Mouse (Mus musculus) embryonic facial prominence, embryonic 11.5 days (tissue): ENCODE results near the gene Wbp11. TPM values are rescaled to one million over a fixed set of nuclear protein-coding genes. Genes with fewer than 3 reads are reported as not detected.

Experiments
- ATAC-seq: fragments of 200-750 bp; cut with Nextera tagmentation; replicated peaks from 2 replicates; pipeline ENCODE4 v1.8.0; 2017; ENCODE audit warnings: low read depth; ENCODE audit not compliant: insufficient number of reproducible peaks, low FRiP score, low TSS enrichment
- DNase-seq: peaks from one replicate; pipeline ENCODE4 v3.0.0-alpha.2; 2015; ENCODE audit warnings: low spot score
- H3K27ac ChIP-seq: fragments of 300-500 bp; sonication (generic); replicated peaks from 2 replicates; pipeline ENCODE4 v1.5.1; 2014; ENCODE audit warnings: mild to moderate bottlenecking, low read depth, low read length, control low read depth
- H3K27me3 ChIP-seq: fragments of 300-500 bp; sonication (generic); 2 replicates; pipeline ENCODE4 v1.6.1; 2014; ENCODE audit warnings: mild to moderate bottlenecking, low read length, moderate library complexity, mixed read lengths; ENCODE audit not compliant: control insufficient read depth, insufficient read depth
- H3K36me3 ChIP-seq: fragments of 300-500 bp; sonication (generic); replicated peaks from 2 replicates; pipeline ENCODE4 v1.6.1; 2014; ENCODE audit warnings: low read depth, mild to moderate bottlenecking, low read length, moderate library complexity, mixed read lengths; ENCODE audit not compliant: control insufficient read depth, insufficient read depth
- H3K4me1 ChIP-seq: fragments of 300-500 bp; sonication (generic); 2 replicates; pipeline ENCODE4 v1.6.1; 2014; ENCODE audit warnings: low read length, mixed read lengths; ENCODE audit not compliant: control insufficient read depth, insufficient read depth
- H3K4me2 ChIP-seq: fragments of 300-500 bp; sonication (generic); 2 replicates; pipeline ENCODE4 v1.6.1; 2014; ENCODE audit warnings: low read depth, mild to moderate bottlenecking, control low read depth, low read length, moderate library complexity
- H3K4me3 ChIP-seq: fragments of 300-500 bp; sonication (generic); 2 replicates; pipeline ENCODE4 v1.5.1; 2014; ENCODE audit warnings: low read depth, low read length, control low read depth
- H3K9ac ChIP-seq: fragments of 300-500 bp; sonication (generic); replicated peaks from 2 replicates; pipeline ENCODE4 v1.6.1; 2014; ENCODE audit warnings: mild to moderate bottlenecking, control low read depth, low read length
- H3K9me3 ChIP-seq: fragments of 300-500 bp; sonication (generic); replicated peaks from 2 replicates; pipeline ENCODE4 v1.6.1; 2016; ENCODE audit warnings: mild to moderate bottlenecking, low read length, inconsistent platforms, mixed read lengths; ENCODE audit not compliant: control insufficient read depth
- WGBS: fragments of 180-500 bp; shearing (Covaris S2); extraction: QIAGEN DNeasy Blood & Tissue Kit; methylation state at CpG from one replicate; pipeline ENCODE4 v1.1.7; 2014; 5-methylcytosine and 5-hydroxymethylcytosine counted together
- polyA plus RNA-seq: library from polyadenylated mRNA; unstranded; fragments of >200 nt; fragmentation: Nextera tagmentation; extraction: Ambion mirVana; gene quantifications from 2 replicates; pipeline ENCODE4 v1.2.1, GENCODE M21; 2014

Wbp11 gene
- polyA plus RNA-seq, 1 experiment from 2014 or later = 146 TPM

DNA sequence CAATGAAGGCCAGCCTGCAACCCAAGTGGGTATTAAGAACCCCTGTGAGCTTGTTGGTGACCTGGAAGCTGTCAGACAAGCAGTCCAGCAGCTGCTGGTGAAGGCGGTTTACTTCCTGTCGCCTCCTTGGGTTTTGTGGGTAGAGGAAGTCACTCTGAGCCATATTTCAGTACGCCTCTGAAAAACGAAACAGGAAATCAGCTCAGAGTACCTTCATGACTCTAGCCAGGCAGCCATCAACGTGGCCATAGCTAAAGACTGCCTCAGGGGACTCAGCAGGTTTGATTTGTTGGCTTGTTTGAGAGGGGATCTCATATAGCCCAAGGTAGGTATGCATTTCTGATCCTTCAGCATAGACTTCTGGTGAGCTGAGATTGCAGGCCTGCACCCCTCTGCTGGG is 3.7 kb upstream of the Wbp11 start:
- Histone ChIP-seq H3K27me3 (no peaks in the 10 kb centered on the region), H3K27ac (no peak overlapping the region), H3K4me2 (no peak overlapping the region), H3K4me1 (no peaks in the 10 kb centered on the region), H3K36me3 (no peaks in the 10 kb centered on the region), H3K9me3 (no peaks in the 10 kb centered on the region), H3K9ac (no peak overlapping the region), H3K4me3 (no peak overlapping the region)
- ATAC-seq = no peak
- WGBS = 69% methylated on average over 5 of the region's 5 CpGs
- DNase-seq = no peak

DNA sequence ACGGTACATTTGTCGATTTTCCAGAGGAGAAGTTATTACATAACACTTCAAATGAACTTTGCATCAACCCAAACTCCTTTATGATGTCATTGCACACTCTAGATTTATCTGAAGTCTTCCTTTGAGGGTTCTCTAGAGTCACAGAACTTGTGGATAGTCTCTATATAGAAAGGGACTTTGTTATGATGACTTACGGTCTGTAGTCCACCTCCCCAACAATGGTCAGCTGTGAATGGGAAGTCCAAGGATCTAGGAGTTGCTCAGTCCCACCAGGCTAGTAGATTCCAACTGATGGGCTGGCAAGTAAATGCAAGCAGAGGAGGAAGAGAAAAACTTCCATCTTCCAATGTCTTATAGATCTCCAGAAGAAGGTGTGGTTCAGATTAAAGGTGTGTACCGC is 648 bp upstream of the Wbp11 start:
- peak overlapping the region; percentile 52 for H3K4me2 ChIP-seq
- no peak for ATAC-seq
- H3K27ac ChIP-seq = no peak overlapping the region

DNA sequence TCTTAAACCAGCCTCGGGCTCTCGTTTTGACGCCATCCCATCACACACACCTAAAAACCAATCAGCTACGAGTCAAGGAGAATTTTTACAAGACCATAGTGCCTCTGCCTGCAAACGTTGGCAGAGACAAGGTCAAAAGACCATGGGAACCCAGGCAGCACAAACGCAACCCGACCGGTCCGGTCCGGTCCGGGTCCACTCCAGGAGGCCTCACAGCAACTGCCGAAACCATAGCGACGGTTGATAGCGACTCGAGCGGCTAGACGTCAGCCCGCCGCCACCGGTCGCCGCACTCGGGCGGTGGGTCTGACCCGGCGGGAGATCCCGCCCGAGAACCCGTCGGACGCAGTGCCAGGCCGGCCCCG is 535 bp downstream of the Wbp11 start, which contains the start of gene BC049715:
Gene BC049715, plus strand, starts transcription at position 111 of the 365 bp plus-strand sequence.
- ATAC-seq (no peak), DNase-seq (no peak)
- Histone ChIP-seq H3K4me1 (no peaks in the 10 kb centered on the region), H3K9ac (peak within 1 kb of the TSS; percentile 98), H3K4me2 (peak within 1 kb of the TSS; percentile 52), H3K4me3 (peak within 1 kb of the TSS; percentile 99), H3K9me3 (no peaks in the 10 kb centered on the region), H3K27me3 (no peaks in the 10 kb centered on the region), H3K36me3 (no peaks in the 10 kb centered on the region; the same call in 1 of the 2 replicates), H3K27ac (peak within 1 kb of the TSS; percentile 43)
- WGBS = under 1% methylated on average over 34 of the region's 34 CpGs

More for the DNA sequence above, 648 bp upstream of the Wbp11 start:
- H3K9ac ChIP-seq = peak overlapping the region; percentile 64
- no peaks in the 10 kb centered on the region for H3K27me3 ChIP-seq
- no peak for DNase-seq
- no peaks in the 10 kb centered on the region for H3K4me1 ChIP-seq
- H3K36me3 ChIP-seq = no peaks in the 10 kb centered on the region
- 30% methylated on average over 4 of the region's 4 CpGs for whole genome bisulfite sequencing
- H3K9me3 ChIP-seq = no peaks in the 10 kb centered on the region
- H3K4me3 ChIP-seq = peak overlapping the region; percentile 99

DNA sequence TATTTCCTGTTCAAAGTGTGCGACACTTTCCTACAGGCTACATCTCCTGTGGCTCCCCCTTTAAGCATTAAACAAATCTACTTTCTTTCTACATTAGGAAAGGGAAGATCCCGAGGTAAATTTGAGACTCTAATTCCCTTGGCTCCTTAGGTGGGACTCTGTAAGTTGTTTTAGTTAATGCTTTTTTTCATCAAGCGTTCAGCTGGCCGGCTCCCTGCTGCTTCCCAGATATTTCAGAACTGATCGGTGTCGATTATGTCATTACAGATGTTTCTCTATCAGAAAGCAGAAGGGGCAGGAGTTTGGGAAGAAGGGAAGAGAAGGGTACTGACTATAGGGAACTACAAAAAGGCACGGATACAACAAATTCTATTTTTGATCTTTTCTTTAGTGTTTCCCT is 917 bp downstream of the Wbp11 start:
- Histone ChIP-seq H3K4me1 (no peaks in the 10 kb centered on the region), H3K4me3 (peak overlapping the region; percentile 99), H3K9ac (peak overlapping the region; percentile 98), H3K36me3 (no peaks in the 10 kb centered on the region; the same call in 1 of the 2 replicates), H3K9me3 (no peaks in the 10 kb centered on the region), H3K4me2 (peak overlapping the region; percentile 50), H3K27me3 (no peaks in the 10 kb centered on the region), H3K27ac (no peak overlapping the region)
- ATAC-seq (no peak), DNase-seq (no peak)
- WGBS = 14% methylated on average over 7 of the region's 7 CpGs

DNA sequence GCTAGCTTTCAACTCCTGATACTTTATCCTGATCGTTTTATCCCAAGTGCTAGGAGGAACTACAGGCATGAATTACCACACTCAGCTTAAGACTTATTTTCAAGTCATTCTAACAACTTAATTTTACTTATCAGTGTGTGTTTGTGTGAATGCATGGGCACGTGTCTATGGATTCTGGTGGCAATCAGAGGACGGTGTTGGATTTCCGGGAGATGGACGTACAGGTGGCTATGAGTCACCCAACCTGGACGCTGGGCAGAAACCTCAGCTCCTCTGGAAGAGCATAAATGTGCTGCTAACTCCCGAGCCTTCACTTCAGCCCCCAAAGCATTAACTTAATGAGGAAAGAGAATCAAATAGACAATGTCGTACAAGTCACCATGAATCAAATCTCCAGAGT is 3.0 kb downstream of the Wbp11 start:
- ATAC-seq (no peak), DNase-seq (no peak)
- H3K27ac ChIP-seq = no peak overlapping the region
- no peaks in the 10 kb centered on the region for H3K9me3 ChIP-seq
- H3K4me2 ChIP-seq = no peak overlapping the region
- H3K27me3 ChIP-seq = no peaks in the 10 kb centered on the region
- no peaks in the 10 kb centered on the region for H3K4me1 ChIP-seq
- 87% methylated on average over 8 of the region's 8 CpGs for WGBS
- peaks cover 12% of the 10 kb centered on the region for H3K36me3 ChIP-seq
- H3K4me3 ChIP-seq = no peak overlapping the region
- no peak overlapping the region for H3K9ac ChIP-seq

DNA sequence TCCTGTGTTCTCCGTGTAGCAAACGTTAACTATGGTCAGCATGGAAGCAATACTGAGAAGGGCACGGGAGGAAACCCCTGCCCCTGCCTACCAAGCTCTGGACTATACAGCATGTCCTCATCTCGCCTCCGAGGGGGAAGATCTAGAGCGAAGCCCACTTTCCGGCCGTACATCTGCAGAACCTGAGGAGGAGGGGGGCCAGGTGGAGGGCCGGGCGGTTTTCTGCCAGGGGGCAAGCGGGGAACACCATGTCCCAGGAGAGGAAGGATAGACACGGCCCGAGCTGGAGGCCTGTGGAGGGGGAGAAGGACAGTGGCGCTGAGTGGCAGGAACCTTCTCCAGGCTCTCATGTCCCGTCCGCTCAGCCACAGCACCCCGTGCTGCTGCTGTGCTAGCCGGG is 6.9 kb downstream of the Wbp11 start:
- no peaks in the 10 kb centered on the region for H3K9me3 ChIP-seq
- 91% methylated on average over 18 of the region's 18 CpGs for WGBS
- H3K9ac ChIP-seq = no peak overlapping the region
- H3K36me3 ChIP-seq = peaks cover 19% of the 10 kb centered on the region
- H3K27ac ChIP-seq = no peak overlapping the region
- no peak overlapping the region for H3K4me2 ChIP-seq
- H3K4me3 ChIP-seq = no peak overlapping the region
- ATAC-seq (no peak), DNase-seq (no peak)
- no peaks in the 10 kb centered on the region for H3K4me1 ChIP-seq
- H3K27me3 ChIP-seq = no peaks in the 10 kb centered on the region

DNA sequence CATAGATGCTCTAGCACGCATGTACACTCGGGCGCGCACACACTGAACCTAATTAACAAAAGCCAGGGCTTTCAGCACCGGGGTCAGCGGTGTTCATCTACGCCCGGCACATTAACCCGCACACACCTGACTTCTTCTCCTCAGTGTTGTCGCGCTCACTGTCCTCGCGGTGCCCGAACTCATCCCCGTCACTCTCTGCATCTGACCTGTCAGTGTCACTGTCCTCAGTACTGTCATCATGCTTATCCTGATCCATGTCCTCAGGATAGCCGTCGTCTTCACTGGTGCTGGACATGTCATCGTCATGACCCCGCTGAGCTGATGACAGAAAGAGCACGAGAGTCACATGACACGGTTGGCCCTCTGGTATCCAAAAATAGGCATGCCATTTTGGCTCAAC is 7.7 kb downstream of the Wbp11 start:
- H3K9me3 ChIP-seq = no peaks in the 10 kb centered on the region
- no peaks in the 10 kb centered on the region for H3K27me3 ChIP-seq
- ATAC-seq = no peak
- no peak overlapping the region for H3K4me3 ChIP-seq
- no peak overlapping the region for H3K9ac ChIP-seq
- H3K4me1 ChIP-seq = no peaks in the 10 kb centered on the region
- DNase-seq = no peak
- no peak overlapping the region for H3K27ac ChIP-seq
- peaks cover 25% of the 10 kb centered on the region for H3K36me3 ChIP-seq
- no peak overlapping the region for H3K4me2 ChIP-seq
- 97% methylated on average over 21 of the region's 21 CpGs for WGBS

DNA sequence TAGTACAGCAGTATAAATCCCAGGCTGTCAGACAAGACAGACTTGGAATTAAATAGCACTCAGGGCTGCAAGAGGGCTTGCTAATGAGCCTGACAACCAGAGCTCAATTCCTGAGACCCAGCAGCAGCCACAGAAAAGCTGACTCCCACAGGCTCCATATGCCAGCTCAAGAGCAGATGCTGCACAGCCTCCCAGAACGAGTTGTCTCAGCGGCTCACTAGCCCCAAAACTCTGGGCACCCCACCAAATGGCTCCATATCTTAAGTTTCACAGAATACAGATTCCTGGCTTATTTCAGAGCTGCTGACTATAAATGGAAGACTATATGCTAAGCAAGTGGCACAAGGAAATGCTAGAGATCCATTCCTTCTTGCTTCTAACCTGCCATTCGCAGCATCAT is 10.5 kb downstream of the Wbp11 start:
- peaks cover 34% of the 10 kb centered on the region for H3K36me3 ChIP-seq

More for the DNA sequence above, 10.5 kb downstream of the Wbp11 start:
- Histone ChIP-seq H3K27me3 (no peaks in the 10 kb centered on the region), H3K4me2 (no peak overlapping the region), H3K9me3 (no peaks in the 10 kb centered on the region), H3K4me3 (no peak overlapping the region), H3K9ac (no peak overlapping the region), H3K4me1 (no peaks in the 10 kb centered on the region), H3K27ac (no peak overlapping the region)
- no peak for DNase-seq
- WGBS = 94% methylated on average over 3 of the region's 3 CpGs
- ATAC-seq = no peak
